Mouse (Mus musculus): ENCODE results near the gene Akap2.

Gene Akap2

GRCm38 (mm10) chr4:57755085-57755484 lies 37.6 kb downstream of the Akap2 start:
- in situ Hi-C loops (cut with MboI, MseI) = no loop called here

- in situ Hi-C loops (cut with MboI, MseI) = no loop called here
Measured at GRCm38 (mm10) chr4:57757997-57758396, 40.5 kb downstream of the Akap2 start.

- in situ Hi-C loops (cut with MboI, MseI) = no loop called here
Measured at GRCm38 (mm10) chr4:57762424-57762823, 45.0 kb downstream of the Akap2 start.

- in situ Hi-C loops (cut with MboI, MseI) = no loop called here
Measured at GRCm38 (mm10) chr4:57764392-57764791, 46.9 kb downstream of the Akap2 start.

- in situ Hi-C loops (cut with MboI, MseI) = no loop called here
Measured at GRCm38 (mm10) chr4:57764926-57765325, 47.5 kb downstream of the Akap2 start.

GRCm38 (mm10) chr4:57765806-57766205 lies 48.3 kb downstream of the Akap2 start:
- in situ Hi-C loops (cut with MboI, MseI) = no loop called here

- in situ Hi-C loops (cut with MboI, MseI) = no loop called here
Measured at GRCm38 (mm10) chr4:57769007-57769406, 51.5 kb downstream of the Akap2 start.

- in situ Hi-C loops (cut with MboI, MseI) = no loop called here
Measured at GRCm38 (mm10) chr4:57770185-57770823, 52.8 kb downstream of the Akap2 start.

GRCm38 (mm10) chr4:57771558-57772219 lies 54.2 kb downstream of the Akap2 start:
- in situ Hi-C loops (cut with MboI, MseI) = no loop called here

GRCm38 (mm10) chr4:57772851-57773510 lies 55.5 kb downstream of the Akap2 start:
- in situ Hi-C loops (cut with MboI, MseI) = no loop called here

- in situ Hi-C loops (cut with MboI, MseI) = no loop called here
Measured at GRCm38 (mm10) chr4:57774517-57774916, 57.1 kb downstream of the Akap2 start.

- in situ Hi-C loops (cut with MboI, MseI) = loop anchor here (5.0 kb wide), 1 partner anchor 98 kb away; no protein-coding TSS in a partner anchor
Measured at GRCm38 (mm10) chr4:57775582-57775981, 58.1 kb downstream of the Akap2 start.

- in situ Hi-C loops (cut with MboI, MseI) = no loop called here
Measured at GRCm38 (mm10) chr4:57780403-57780802, 62.9 kb downstream of the Akap2 start.

- in situ Hi-C loops (cut with MboI, MseI) = no loop called here
Measured at GRCm38 (mm10) chr4:57780833-57781641, 63.6 kb downstream of the Akap2 start.

GRCm38 (mm10) chr4:57781994-57782393 lies 64.5 kb downstream of the Akap2 start:
- in situ Hi-C loops (cut with MboI, MseI) = no loop called here

- in situ Hi-C loops (cut with MboI, MseI) = no loop called here
Measured at GRCm38 (mm10) chr4:57782549-57783390, 65.3 kb downstream of the Akap2 start.

- in situ Hi-C loops (cut with MboI, MseI) = no loop called here
Measured at GRCm38 (mm10) chr4:57783391-57783770, 65.9 kb downstream of the Akap2 start.

- in situ Hi-C loops (cut with MboI, MseI) = no loop called here
Measured at GRCm38 (mm10) chr4:57783853-57784600, 66.6 kb downstream of the Akap2 start.

- in situ Hi-C loops (cut with MboI, MseI) = loop anchor here (5.0 kb wide), 1 partner anchor 56 kb away; no protein-coding TSS in a partner anchor
Measured at GRCm38 (mm10) chr4:57788709-57789108, 71.3 kb downstream of the Akap2 start.

GRCm38 (mm10) chr4:57789118-57789517 lies 71.7 kb downstream of the Akap2 start:
- in situ Hi-C loops (cut with MboI, MseI) = loop anchor here (5.0 kb wide), 1 partner anchor 57 kb away; no protein-coding TSS in a partner anchor
